Mouse (Mus musculus) myocyte (in vitro differentiated cells): Measurements from ENCODE around the gene Srxn1.

Experiments
- CEBPB ChIP-seq: IDR thresholded peaks from 2 replicates; pipeline ENCODE4 v1.6.1; 2011; ENCODE audit warnings: mild to moderate bottlenecking, moderate library complexity; ENCODE audit not compliant: poor library complexity, insufficient read depth, severe bottlenecking
- E2F4 ChIP-seq: IDR thresholded peaks from one replicate; pipeline ENCODE4 v1.6.1; 2011; ENCODE audit warnings: mild to moderate bottlenecking, control low read depth, moderate library complexity; ENCODE audit not compliant: insufficient read depth
- MAX ChIP-seq: IDR thresholded peaks from one replicate; pipeline ENCODE4 v1.6.1; 2011; ENCODE audit warnings: low read depth, mild to moderate bottlenecking, control low read depth
- MYOG ChIP-seq, 3 experiments: IDR thresholded peaks; one replicate each; pipeline ENCODE4 v1.6.1; 2011; ENCODE audit warnings: control low read depth in 2 of 3, low read depth in 2 of 3, mild to moderate bottlenecking in 2 of 3; ENCODE audit not compliant: insufficient read length in 2 of 3, control insufficient read depth in 1 of 3, insufficient read depth in 1 of 3
- POLR2A ChIP-seq: IDR thresholded peaks from one replicate; pipeline ENCODE4 v1.6.1; 2011; ENCODE audit warnings: low read depth, mild to moderate bottlenecking, control low read depth, moderate library complexity; ENCODE audit not compliant: insufficient read length
- SRF ChIP-seq: IDR thresholded peaks from one replicate; pipeline ENCODE4 v1.6.1; 2011; ENCODE audit warnings: low read depth; ENCODE audit not compliant: control insufficient read depth, insufficient read length
- TCF12 ChIP-seq: IDR thresholded peaks from one replicate; pipeline ENCODE4 v1.6.1; 2011; ENCODE audit warnings: mild to moderate bottlenecking, control low read depth; ENCODE audit not compliant: poor library complexity, insufficient read depth, severe bottlenecking
- USF1 ChIP-seq: IDR thresholded peaks from one replicate; pipeline ENCODE4 v1.6.1; 2011; ENCODE audit warnings: low read depth, mild to moderate bottlenecking, control low read depth, moderate library complexity

DNA sequence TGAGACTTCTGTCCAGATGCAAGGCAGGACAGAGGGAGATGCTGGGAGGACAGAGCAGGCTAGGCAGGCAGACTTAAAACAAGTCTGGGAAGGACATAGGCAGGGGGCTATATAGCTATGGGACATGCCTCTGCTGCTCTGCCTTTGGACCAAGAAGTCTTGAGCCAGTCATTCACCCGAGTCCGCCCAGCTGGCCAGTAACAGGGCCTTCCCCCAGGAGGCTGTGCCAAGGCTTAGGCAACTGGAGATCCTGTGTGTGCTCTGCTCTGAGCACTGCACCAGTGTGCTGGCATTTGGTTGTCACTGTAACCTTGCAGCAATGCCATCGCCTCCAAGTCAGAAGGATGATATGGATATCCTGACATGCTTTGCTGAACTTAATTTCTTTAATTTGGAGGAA is 28.0 kb upstream of the Srxn1 start:
- TF ChIP-seq USF1 = no peak
- no peak for TF ChIP-seq POLR2A
- TF ChIP-seq MYOG (IDR thresholded peaks at IDR 0.05; ENCODE audit: control insufficient read depth in 1 of 3, insufficient read depth in 1 of 3, insufficient read length in 2 of 3, low read depth in 2 of 3) = no peak
- TF ChIP-seq SRF = no peak
- no peak for TF ChIP-seq MAX
- no peak for TF ChIP-seq TCF12
- no peak for TF ChIP-seq E2F4
- TF ChIP-seq CEBPB = no peak
